Mouse (Mus musculus) liver, embryonic 14.5 days (tissue): Measurements from ENCODE around the gene Megf8. TPM values are rescaled to one million over a fixed set of nuclear protein-coding genes. Genes with fewer than 3 reads are reported as not detected.
A peak's percentile ranks its signal among the peaks of the same experiment; 100 is the strongest.

Experiments
- ATAC-seq: fragments of 200-750 bp; cut with Nextera tagmentation; 2 replicates; pipeline ENCODE4 v1.8.0; 2017; ENCODE audit warnings: moderate number of reproducible peaks, mild to moderate bottlenecking, moderate library complexity; ENCODE audit not compliant: insufficient read depth
- DNase-seq, 3 experiments: peaks; one replicate each; pipeline ENCODE4 v3.0.0-alpha.2; 2012 to 2013; ENCODE audit warnings: low read depth in 3 of 3, low spot score in 3 of 3
- H3K27ac ChIP-seq: fragments of 300-500 bp; sonication (generic); 2 replicates; pipeline ENCODE4 v1.5.1; 2014; ENCODE audit warnings: moderate library complexity, mild to moderate bottlenecking, control low read depth, inconsistent platforms
- H3K27me3 ChIP-seq: fragments of 300-500 bp; sonication (generic); 2 replicates; pipeline ENCODE4 v1.6.1; 2014; ENCODE audit warnings: mild to moderate bottlenecking, low read length, moderate library complexity; ENCODE audit not compliant: control insufficient read depth, insufficient read depth
- H3K36me3 ChIP-seq: fragments of 300-500 bp; sonication (generic); replicated peaks from 2 replicates; pipeline ENCODE4 v1.6.1; 2014; ENCODE audit warnings: low read depth; ENCODE audit not compliant: control insufficient read depth, insufficient read depth
- H3K4me1 ChIP-seq, 2 experiments: fragments of 200-500 bp in 1 of 2; fragments of 300-500 bp in 1 of 2; sonication (generic) in 1 of 2; replicated peaks; 2 replicates each; pipeline ENCODE4 v1.6.1; 2012 to 2014; ENCODE audit warnings: antibody characterized with exemption in 1 of 2, inconsistent platforms in 1 of 2, low read length in 1 of 2; ENCODE audit not compliant: control insufficient read depth in 2 of 2, insufficient read depth in 2 of 2
- H3K4me2 ChIP-seq: fragments of 300-500 bp; sonication (generic); 2 replicates; pipeline ENCODE4 v1.6.1; 2014; ENCODE audit warnings: low read depth, mild to moderate bottlenecking, control low read depth, moderate library complexity
- H3K4me3 ChIP-seq, 2 experiments: fragments of 200-500 bp in 1 of 2; fragments of 300-500 bp in 1 of 2; sonication (generic) in 1 of 2; 2 replicates each; pipeline ENCODE4 v1.5.1; 2012 to 2014; ENCODE audit warnings: low read depth in 2 of 2, low read length in 2 of 2, mild to moderate bottlenecking in 2 of 2, control low read depth in 1 of 2, inconsistent platforms in 1 of 2, moderate library complexity in 1 of 2; ENCODE audit not compliant: insufficient read depth in 1 of 2
- H3K9ac ChIP-seq: fragments of 300-500 bp; sonication (generic); replicated peaks from 2 replicates; pipeline ENCODE4 v1.6.1; 2014; ENCODE audit warnings: mild to moderate bottlenecking, control low read depth, moderate library complexity
- H3K9me3 ChIP-seq: fragments of 300-500 bp; sonication (generic); 2 replicates; pipeline ENCODE4 v1.6.1; 2016; ENCODE audit warnings: low read length, mixed read lengths; ENCODE audit not compliant: control insufficient read depth
- CTCF ChIP-seq: IDR thresholded peaks from 2 replicates; pipeline ENCODE4 v1.5.1; 2016; ENCODE audit warnings: antibody characterized with exemption, low read depth, control low read depth
- EP300 ChIP-seq: IDR thresholded peaks from 2 replicates; pipeline ENCODE4 v1.6.1; 2016; ENCODE audit warnings: antibody characterized with exemption, low read depth
- WGBS: fragments of 180-500 bp; shearing (Covaris S2); extraction: QIAGEN DNeasy Blood & Tissue Kit; methylation state at CpG from one replicate; pipeline ENCODE4 v1.1.7; 2014; ENCODE audit not compliant: insufficient replicate concordance; 5-methylcytosine and 5-hydroxymethylcytosine counted together
- polyA plus RNA-seq, 2 experiments: library from polyadenylated mRNA; depleted of rRNA in 1 of 2; stranded (reverse) in 1 of 2; unstranded in 1 of 2; fragments of >200 nt; fragmentation: Nextera tagmentation in 1 of 2; extraction: Ambion mirVana in 1 of 2; gene quantifications; 2 replicates each; pipeline versions ENCODE4 v1.2.1 to v1.2.3; 2012 to 2014

Gene Megf8
- polyA plus RNA-seq, 2 experiments = 0.53 to 1.3 TPM

DNA sequence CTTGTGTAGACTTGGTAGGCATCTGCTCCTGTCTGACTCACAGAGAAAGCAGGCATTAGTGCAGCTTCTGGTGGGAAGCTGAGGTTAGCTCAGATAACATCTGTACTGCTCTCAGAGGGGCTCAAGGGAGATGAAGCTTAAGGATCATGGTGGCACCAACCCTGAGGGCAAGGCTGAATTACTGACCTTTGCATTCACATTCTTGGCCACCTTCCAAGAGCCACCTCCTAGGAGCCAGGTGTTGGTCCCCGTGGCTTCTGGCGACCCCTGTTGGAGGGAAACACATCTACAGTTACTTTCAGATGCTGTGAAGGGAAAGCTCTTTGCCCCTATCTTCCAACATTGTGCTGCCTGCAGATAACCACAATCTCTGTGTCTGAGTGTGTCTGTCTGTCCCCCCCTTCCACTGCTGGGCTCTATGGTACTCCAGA, 85.7 kb downstream of the Megf8 start:
- Histone ChIP-seq H3K4me2 (no peak overlapping the region), H3K36me3 (no peaks in the 10 kb centered on the region), H3K9ac (no peak overlapping the region), H3K4me3 (no peak overlapping the region), H3K27me3 (no peaks in the 10 kb centered on the region), H3K27ac (no peak overlapping the region), H3K9me3 (no peaks in the 10 kb centered on the region), H3K4me1 (peaks cover 0 to 7% of the 10 kb centered on the region in 2 experiments; a peak in 3 of 4 replicates)
- ATAC-seq (peak; percentile 68; the same call in 1 of the 2 replicates), DNase-seq (peak in 2 of 3 experiments; percentile 31 to 45)
- 0% methylated on average over 2 of the region's 2 CpGs for WGBS
- TF ChIP-seq EP300 = peak; percentile 55
- peak; percentile 83 for TF ChIP-seq CTCF

DNA sequence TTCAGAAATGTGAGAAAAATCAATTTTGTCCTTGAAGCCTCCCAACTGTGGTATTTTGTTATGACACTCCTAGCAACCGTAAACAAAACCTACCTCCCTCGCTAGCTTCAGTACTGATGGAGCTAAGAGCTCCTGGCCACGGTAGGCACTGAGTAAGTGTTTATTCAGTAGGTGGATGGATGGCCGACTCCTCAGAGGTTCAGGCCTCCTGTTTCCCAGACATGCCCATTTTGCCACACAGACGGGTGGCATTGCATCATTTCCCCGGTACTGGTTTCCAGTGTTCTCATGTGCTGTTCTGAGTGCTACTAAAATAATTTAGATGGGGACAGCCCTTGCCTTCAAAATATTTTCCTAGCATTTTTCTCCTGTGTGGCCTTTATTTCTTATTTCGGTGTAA, 89.5 kb downstream of the Megf8 start:
- no peaks in the 10 kb centered on the region for H3K36me3 ChIP-seq
- no peaks in the 10 kb centered on the region for H3K9me3 ChIP-seq
- no peak overlapping the region for H3K9ac ChIP-seq
- WGBS = 70% methylated on average over 7 of the region's 7 CpGs
- no peak overlapping the region for H3K4me3 ChIP-seq
- TF ChIP-seq EP300 (no peak), CTCF (no peak)
- no peak for ATAC-seq
- no peak overlapping the region for H3K4me2 ChIP-seq
- no peak overlapping the region for H3K27ac ChIP-seq
- no peaks in the 10 kb centered on the region for H3K27me3 ChIP-seq
- peaks cover 0 to 7% of the 10 kb centered on the region in 2 experiments; a peak in 3 of 4 replicates for H3K4me1 ChIP-seq
- DNase-seq = no peak

DNA sequence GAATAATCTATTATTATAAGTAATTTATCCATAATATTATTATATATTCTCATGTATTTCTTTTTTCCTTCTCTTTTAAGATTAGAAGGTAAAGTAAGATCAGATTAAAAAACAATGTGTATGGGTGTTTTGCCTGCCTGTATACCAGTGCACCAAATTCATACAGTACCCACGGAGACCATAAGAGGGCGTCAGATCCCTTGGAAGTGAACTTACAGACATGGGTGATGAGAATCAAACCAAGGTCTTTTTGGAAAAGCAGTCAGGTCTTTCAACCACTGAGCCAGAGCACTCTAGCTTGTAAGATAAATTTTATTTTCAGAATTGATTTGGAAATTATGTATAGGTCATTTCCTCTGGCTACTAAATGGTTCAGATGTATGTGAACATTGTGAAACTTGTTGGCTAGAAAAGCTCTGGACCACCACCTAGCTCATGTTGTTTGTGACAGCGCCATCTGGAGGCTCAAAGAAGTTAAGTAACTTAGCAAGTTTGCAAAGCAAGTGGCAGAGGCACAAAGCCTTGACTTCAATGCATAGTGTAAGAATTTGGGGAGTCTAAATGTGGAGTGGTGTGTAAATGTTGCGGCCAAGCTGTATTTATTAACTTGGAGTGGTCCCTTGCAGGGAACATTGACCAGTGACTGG, 92.3 kb downstream of the Megf8 start:
- H3K27me3 ChIP-seq = no peaks in the 10 kb centered on the region
- ATAC-seq = no peak
- TF ChIP-seq EP300 (no peak), CTCF (peak; percentile 50)
- peak in 1 of 3 experiments; percentile 30 for DNase-seq
- no peaks in the 10 kb centered on the region for H3K9me3 ChIP-seq
- WGBS = 36% methylated on average over 4 of the region's 4 CpGs
- no peaks in the 10 kb centered on the region for H3K4me1 ChIP-seq
- H3K4me2 ChIP-seq = no peak overlapping the region
- H3K36me3 ChIP-seq = no peaks in the 10 kb centered on the region
- H3K9ac ChIP-seq = no peak overlapping the region
- H3K27ac ChIP-seq = no peak overlapping the region
- no peak overlapping the region for H3K4me3 ChIP-seq

DNA sequence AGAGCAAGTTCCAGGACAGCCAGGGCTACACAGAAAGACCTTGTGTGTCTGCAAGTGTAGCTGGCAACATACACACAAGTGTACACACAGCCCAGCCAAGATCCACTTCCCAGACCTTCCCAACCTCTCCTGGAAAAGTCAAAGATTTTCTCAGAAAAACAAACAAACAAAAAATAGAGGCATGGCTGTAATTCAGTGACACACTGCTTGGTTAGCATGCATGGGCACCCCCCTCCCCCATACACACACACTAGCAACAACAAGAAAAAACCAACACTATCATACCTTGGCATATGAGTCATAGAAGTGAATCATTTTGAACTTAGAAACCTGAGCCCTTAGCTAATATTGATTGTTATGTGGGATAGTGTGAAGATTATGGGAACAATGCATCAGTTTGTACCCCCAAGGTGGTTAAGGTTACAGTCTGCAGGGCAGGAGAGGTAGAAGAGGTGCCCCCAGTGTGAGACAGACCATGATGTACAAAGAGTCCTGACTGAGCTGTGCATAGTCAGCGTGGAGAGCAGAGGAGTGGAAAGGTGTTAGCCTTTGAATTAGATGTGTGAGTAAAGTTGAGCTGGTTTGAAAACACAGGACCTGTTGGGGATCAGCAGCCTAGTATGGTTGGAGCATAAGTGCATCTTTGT, 94.1 kb downstream of the Megf8 start:
- TF ChIP-seq EP300 = no peak
- TF ChIP-seq CTCF = no peak
- H3K9me3 ChIP-seq = no peaks in the 10 kb centered on the region
- H3K4me1 ChIP-seq = no peaks in the 10 kb centered on the region
- no peak overlapping the region for H3K27ac ChIP-seq
- no peak for ATAC-seq
- no peak overlapping the region for H3K9ac ChIP-seq
- 41% methylated on average over 1 of the region's 1 CpGs for WGBS
- no peaks in the 10 kb centered on the region for H3K36me3 ChIP-seq
- H3K4me2 ChIP-seq = no peak overlapping the region
- no peak overlapping the region for H3K4me3 ChIP-seq
- H3K27me3 ChIP-seq = no peaks in the 10 kb centered on the region
- no peak for DNase-seq

DNA sequence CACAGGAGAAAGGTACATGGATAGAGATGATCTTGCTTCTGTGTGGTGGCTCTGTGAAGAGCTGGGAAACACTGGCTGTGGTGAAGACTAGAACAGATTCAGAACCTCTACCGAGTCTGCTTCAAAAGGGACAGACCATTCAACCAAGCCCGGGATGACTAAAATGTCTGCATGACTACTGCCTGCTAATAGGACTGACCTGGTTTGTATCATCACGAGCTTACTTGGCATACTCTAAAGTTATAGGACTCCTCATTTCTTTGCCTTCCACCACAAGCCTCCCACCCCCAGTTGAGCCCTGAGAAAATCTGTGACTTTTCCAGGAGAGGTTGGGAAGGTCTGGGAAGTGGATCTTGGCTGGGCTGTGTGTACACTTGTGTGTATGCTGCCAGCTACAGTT, 94.9 kb downstream of the Megf8 start:
- WGBS = 40% methylated on average over 3 of the region's 3 CpGs
- Histone ChIP-seq H3K4me3 (no peak overlapping the region), H3K4me1 (no peaks in the 10 kb centered on the region), H3K36me3 (no peaks in the 10 kb centered on the region), H3K4me2 (no peak overlapping the region), H3K9ac (no peak overlapping the region), H3K27ac (no peak overlapping the region), H3K9me3 (no peaks in the 10 kb centered on the region), H3K27me3 (no peaks in the 10 kb centered on the region)
- DNase-seq (no peak), ATAC-seq (no peak)
- TF ChIP-seq CTCF = no peak
- no peak for TF ChIP-seq EP300
